Mouse (Mus musculus): Measurements from ENCODE around the gene Crisp3. TPM values are rescaled to one million over a fixed set of nuclear protein-coding genes. Genes with fewer than 3 reads are reported as not detected.
"Not testable (repeated sequence)": the region's sequence is repeated elsewhere in the genome, so short reads cannot be mapped to it uniquely, and the experiment has no call there.

The Crisp3 gene
- polyA plus RNA-seq (2015; fragmentation: Nextera tagmentation; extraction: Ambion mirVana), result not detected in 2 replicates

- no peak within 1 kb of the TSS for H3K9ac ChIP-seq (ENCODE audit: low read depth, low read length)
- H3K36me3 ChIP-seq (ENCODE audit: control insufficient read depth, insufficient read depth, low read length), result no peaks in the 10 kb centered on the region
- no peak within 1 kb of the TSS for H3K4me2 ChIP-seq (ENCODE audit: low read length)
- H3K4me3 ChIP-seq (ENCODE audit: low read length), result no peak within 1 kb of the TSS
- no peak for ATAC-seq
- no peak within 1 kb of the TSS for H3K27ac ChIP-seq (ENCODE audit: low read depth, low read length)
- H3K9me3 ChIP-seq (ENCODE audit: control insufficient read depth, low read length), result no peaks in the 10 kb centered on the region
- H3K4me1 ChIP-seq (ENCODE audit: control insufficient read depth, insufficient read depth, low read depth, low read length), result no peaks in the 10 kb centered on the region
- no peaks in the 10 kb centered on the region for H3K27me3 ChIP-seq (replicated peaks; ENCODE audit: control insufficient read depth, insufficient read depth, low read length)
Observed at GRCm38 (mm10) chr17:40242135-40242534, at the start of gene Crisp3. Gene Crisp3, minus strand, starts transcription at chr17:40242288.

GRCm38 (mm10) chr17:40285435-40285834 is 43.3 kb upstream of the Crisp3 start:
- H3K27ac ChIP-seq (ENCODE audit: low read depth, low read length), result no peak overlapping the region
- H3K4me1 ChIP-seq (ENCODE audit: control insufficient read depth, insufficient read depth, low read depth, low read length), result no peaks in the 10 kb centered on the region
- H3K4me2 ChIP-seq (ENCODE audit: low read length), result no peak overlapping the region
- no peak overlapping the region for H3K9ac ChIP-seq (ENCODE audit: low read depth, low read length)
- H3K27me3 ChIP-seq (replicated peaks; ENCODE audit: control insufficient read depth, insufficient read depth, low read length), result no peaks in the 10 kb centered on the region
- H3K4me3 ChIP-seq (ENCODE audit: low read length), result no peak overlapping the region
- no peaks in the 10 kb centered on the region for H3K36me3 ChIP-seq (ENCODE audit: control insufficient read depth, insufficient read depth, low read length)
- no peak for ATAC-seq
- WGBS, result 69% methylated on average over 2 of the region's 2 CpGs
- H3K9me3 ChIP-seq (ENCODE audit: control insufficient read depth, low read length), result no peaks in the 10 kb centered on the region

- no peaks in the 10 kb centered on the region for H3K9me3 ChIP-seq (ENCODE audit: control insufficient read depth, low read length)
- WGBS, result 74% methylated on average over 1 of the region's 1 CpGs
- no peak overlapping the region for H3K9ac ChIP-seq (ENCODE audit: low read depth, low read length)
- no peak overlapping the region for H3K27ac ChIP-seq (ENCODE audit: low read depth, low read length)
- H3K36me3 ChIP-seq (ENCODE audit: control insufficient read depth, insufficient read depth, low read length), result no peaks in the 10 kb centered on the region
- H3K4me3 ChIP-seq (ENCODE audit: low read length), result no peak overlapping the region
- no peak overlapping the region for H3K4me2 ChIP-seq (ENCODE audit: low read length)
- ATAC-seq, result no peak
- H3K4me1 ChIP-seq (ENCODE audit: control insufficient read depth, insufficient read depth, low read depth, low read length), result no peaks in the 10 kb centered on the region
- H3K27me3 ChIP-seq (replicated peaks; ENCODE audit: control insufficient read depth, insufficient read depth, low read length), result no peaks in the 10 kb centered on the region
Observed at GRCm38 (mm10) chr17:40275519-40275918, 33.4 kb upstream of the Crisp3 start.

GRCm38 (mm10) chr17:40274906-40275470 is 32.9 kb upstream of the Crisp3 start:
- H3K27me3 ChIP-seq (replicated peaks; ENCODE audit: control insufficient read depth, insufficient read depth, low read length), result no peaks in the 10 kb centered on the region
- no peaks in the 10 kb centered on the region for H3K9me3 ChIP-seq (ENCODE audit: control insufficient read depth, low read length)
- H3K36me3 ChIP-seq (ENCODE audit: control insufficient read depth, insufficient read depth, low read length), result no peaks in the 10 kb centered on the region
- H3K4me1 ChIP-seq (ENCODE audit: control insufficient read depth, insufficient read depth, low read depth, low read length), result no peaks in the 10 kb centered on the region
- 34% methylated on average over 1 of the region's 1 CpGs for WGBS
- no peak for ATAC-seq
- H3K9ac ChIP-seq (ENCODE audit: low read depth, low read length), result no peak overlapping the region
- H3K27ac ChIP-seq (ENCODE audit: low read depth, low read length), result no peak overlapping the region
- no peak overlapping the region for H3K4me2 ChIP-seq (ENCODE audit: low read length)
- H3K4me3 ChIP-seq (ENCODE audit: low read length), result no peak overlapping the region

- H3K4me1 ChIP-seq (ENCODE audit: control insufficient read depth, insufficient read depth, low read depth, low read length), result no peaks in the 10 kb centered on the region
- no peak for ATAC-seq
- WGBS, result 91% methylated on average over 1 of the region's 1 CpGs
- no peaks in the 10 kb centered on the region for H3K27me3 ChIP-seq (replicated peaks; ENCODE audit: control insufficient read depth, insufficient read depth, low read length)
- no peak overlapping the region for H3K4me3 ChIP-seq (ENCODE audit: low read length)
- no peak overlapping the region for H3K4me2 ChIP-seq (ENCODE audit: low read length)
- H3K9me3 ChIP-seq (ENCODE audit: control insufficient read depth, low read length), result no peaks in the 10 kb centered on the region
- H3K27ac ChIP-seq (ENCODE audit: low read depth, low read length), result no peak overlapping the region
- H3K36me3 ChIP-seq (ENCODE audit: control insufficient read depth, insufficient read depth, low read length), result no peaks in the 10 kb centered on the region
- H3K9ac ChIP-seq (ENCODE audit: low read depth, low read length), result no peak overlapping the region
Observed at GRCm38 (mm10) chr17:40252487-40252886, 10.4 kb upstream of the Crisp3 start.

GRCm38 (mm10) chr17:40208540-40208939 is 33.5 kb downstream of the Crisp3 start, which contains the start of gene Pgk2:
Gene Pgk2, minus strand, starts transcription at chr17:40208640.
- Histone ChIP-seq H3K36me3 (ENCODE audit: control insufficient read depth, insufficient read depth, low read length) (no peaks in the 10 kb centered on the region), H3K4me1 (ENCODE audit: control insufficient read depth, insufficient read depth, low read depth, low read length) (no peaks in the 10 kb centered on the region), H3K9me3 (ENCODE audit: control insufficient read depth, low read length) (no peaks in the 10 kb centered on the region), H3K27ac (ENCODE audit: low read depth, low read length) (no peak within 1 kb of the TSS), H3K9ac (ENCODE audit: low read depth, low read length) (no peak within 1 kb of the TSS), H3K4me3 (ENCODE audit: low read length) (no peak within 1 kb of the TSS), H3K4me2 (ENCODE audit: low read length) (no peak within 1 kb of the TSS), H3K27me3 (replicated peaks; ENCODE audit: control insufficient read depth, insufficient read depth, low read length) (no peaks in the 10 kb centered on the region)
- no peak for ATAC-seq
- 79% methylated on average over 4 of the region's 4 CpGs for WGBS

GRCm38 (mm10) chr17:40201803-40202202 is 40.3 kb downstream of the Crisp3 start:
- not testable (repeated sequence) for H3K27me3 ChIP-seq (replicated peaks; ENCODE audit: control insufficient read depth, insufficient read depth, low read length); H3K4me2 ChIP-seq (ENCODE audit: low read length); H3K4me3 ChIP-seq (ENCODE audit: low read length); H3K27ac ChIP-seq (ENCODE audit: low read depth, low read length); H3K9me3 ChIP-seq (ENCODE audit: control insufficient read depth, low read length); H3K9ac ChIP-seq (ENCODE audit: low read depth, low read length); ATAC-seq; H3K4me1 ChIP-seq (ENCODE audit: control insufficient read depth, insufficient read depth, low read depth, low read length); H3K36me3 ChIP-seq (ENCODE audit: control insufficient read depth, insufficient read depth, low read length)

GRCm38 (mm10) chr17:40190192-40190591 is 51.9 kb downstream of the Crisp3 start:
- not testable (repeated sequence) for H3K27ac ChIP-seq (ENCODE audit: low read depth, low read length); H3K4me1 ChIP-seq (ENCODE audit: control insufficient read depth, insufficient read depth, low read depth, low read length); H3K27me3 ChIP-seq (replicated peaks; ENCODE audit: control insufficient read depth, insufficient read depth, low read length); H3K36me3 ChIP-seq (ENCODE audit: control insufficient read depth, insufficient read depth, low read length); H3K9me3 ChIP-seq (ENCODE audit: control insufficient read depth, low read length); ATAC-seq; H3K4me2 ChIP-seq (ENCODE audit: low read length); H3K9ac ChIP-seq (ENCODE audit: low read depth, low read length); H3K4me3 ChIP-seq (ENCODE audit: low read length)
- WGBS, result 89% methylated on average over 4 of the region's 4 CpGs
